8 mouse cellular contexts compared by ENCODE assay signal in the genomic region with DNA sequence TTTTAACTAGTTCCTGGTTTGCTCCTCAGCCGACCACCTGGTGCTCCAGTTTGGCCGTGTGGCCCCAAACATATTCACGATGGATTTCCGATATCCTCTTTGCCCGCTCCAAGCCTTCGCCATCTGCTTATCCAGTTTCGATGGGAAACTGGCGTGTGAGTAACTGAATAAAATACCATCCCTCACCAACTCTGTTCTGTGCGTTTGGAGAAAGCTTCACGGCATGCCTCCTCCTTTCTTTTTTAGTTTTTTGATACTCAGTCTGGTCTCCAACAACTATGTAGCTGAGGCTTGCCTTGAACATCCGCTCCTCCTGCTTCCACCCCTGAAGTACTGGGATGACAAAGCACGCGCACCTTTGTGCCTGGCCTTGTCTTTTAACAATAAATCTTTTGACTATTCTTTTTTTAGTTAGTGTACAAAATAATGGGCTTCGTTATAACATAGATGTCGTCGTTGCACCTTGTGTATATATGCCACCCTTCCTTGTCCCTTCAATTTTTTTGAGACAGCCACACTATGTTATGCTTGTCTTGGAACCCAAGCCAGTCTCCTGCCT. TPM values are rescaled to one million over a fixed set of nuclear protein-coding genes. Genes with fewer than 3 reads are reported as not detected.
DNase-seq lines count a peak whose midpoint lies in the region; ATAC-seq lines count a peak whose summit lies in the region.

No protein-coding gene starts in this region.

- peaks cover 14% of the 10 kb centered on the region for H3K36me3 ChIP-seq in kidney, embryonic 15.5 days
- H3K36me3 ChIP-seq in embryonic facial prominence, embryonic 10.5 days (replicated peaks): peaks cover 22% of the 10 kb centered on the region
- no peaks in the 10 kb centered on the region for H3K36me3 ChIP-seq in hindbrain, embryonic 15.5 days
- H3K36me3 ChIP-seq in midbrain, embryonic 16.5 days (ENCODE audit: control insufficient read depth, insufficient read depth, low read length): no peaks in the 10 kb centered on the region

- H3K4me1 ChIP-seq in kidney, embryonic 15.5 days: peaks cover 54% of the 10 kb centered on the region
- H3K4me1 ChIP-seq in embryonic facial prominence, embryonic 10.5 days: peaks cover 33% of the 10 kb centered on the region
- peaks cover 28% of the 10 kb centered on the region for H3K4me1 ChIP-seq in hindbrain, embryonic 15.5 days (replicated peaks)
- peaks cover 13% of the 10 kb centered on the region for H3K4me1 ChIP-seq in midbrain, embryonic 16.5 days (ENCODE audit: control insufficient read depth, insufficient read depth, low read length)

- peak overlapping the region; percentile 61 for H3K4me2 ChIP-seq in kidney, embryonic 15.5 days
- H3K4me2 ChIP-seq in hindbrain, embryonic 15.5 days: peak overlapping the region; percentile 55
- H3K4me2 ChIP-seq in midbrain, embryonic 16.5 days (ENCODE audit: low read length): peak overlapping the region; percentile 53

- H3K27ac ChIP-seq in kidney, embryonic 15.5 days: peak overlapping the region; percentile 92; the same call in 1 of the 2 replicates
- peak overlapping the region; percentile 92 for H3K27ac ChIP-seq in embryonic facial prominence, embryonic 10.5 days (replicated peaks)
- 0 out of 2 replicates have a peak overlapping the region, but pooled peaks have one; percentile 85 for H3K27ac ChIP-seq in hindbrain, embryonic 15.5 days (replicated peaks)
- H3K27ac ChIP-seq in midbrain, embryonic 16.5 days (ENCODE audit: low read length): no peak overlapping the region

- H3K9ac ChIP-seq in kidney, embryonic 15.5 days: 0 out of 2 replicates have a peak overlapping the region, but pooled peaks have one; percentile 64
- H3K9ac ChIP-seq in hindbrain, embryonic 15.5 days: no peak overlapping the region
- H3K9ac ChIP-seq in midbrain, embryonic 16.5 days (ENCODE audit: low read depth, low read length): peak overlapping the region; percentile 63; the same call in 1 of the 2 replicates

- H3K4me3 ChIP-seq in kidney, embryonic 15.5 days (replicated peaks): peak overlapping the region; percentile 59
- peak overlapping the region; percentile 67 for H3K4me3 ChIP-seq in embryonic facial prominence, embryonic 10.5 days
- peak overlapping the region; percentile 49 for H3K4me3 ChIP-seq in hindbrain, embryonic 15.5 days
- peak overlapping the region; percentile 44 for H3K4me3 ChIP-seq in midbrain, embryonic 16.5 days (ENCODE audit: low read depth, low read length)

- ATAC-seq in kidney, embryonic 15.5 days (replicated peaks; ENCODE audit: low FRiP score): no peak
- ATAC-seq in hindbrain, embryonic 15.5 days (ENCODE audit: low FRiP score, low read depth): no peak
- ATAC-seq in midbrain, embryonic 16.5 days: no peak; the same call in 1 of the 2 replicates
- no peak for ATAC-seq in inflammation-experienced regulatory T-cells, adult 6 months

- 56% methylated on average over 16 of the region's 16 CpGs for WGBS in kidney, embryonic 15.5 days
- 56% methylated on average over 16 of the region's 16 CpGs for WGBS in embryonic facial prominence, embryonic 10.5 days
- WGBS in hindbrain, embryonic 15.5 days: 55% methylated on average over 16 of the region's 16 CpGs
- 57% methylated on average over 16 of the region's 16 CpGs for WGBS in midbrain, embryonic 16.5 days

- no peaks in the 10 kb centered on the region for H3K9me3 ChIP-seq in kidney, embryonic 15.5 days (replicated peaks)
- H3K9me3 ChIP-seq in embryonic facial prominence, embryonic 10.5 days: no peaks in the 10 kb centered on the region
- H3K9me3 ChIP-seq in hindbrain, embryonic 15.5 days: no peaks in the 10 kb centered on the region
- H3K9me3 ChIP-seq in midbrain, embryonic 16.5 days (replicated peaks; ENCODE audit: control insufficient read depth, low read length, poor library complexity, severe bottlenecking): no peaks in the 10 kb centered on the region

- no peaks in the 10 kb centered on the region for H3K27me3 ChIP-seq in kidney, embryonic 15.5 days
- H3K27me3 ChIP-seq in embryonic facial prominence, embryonic 10.5 days (replicated peaks; ENCODE audit: low read depth, poor library complexity, severe bottlenecking): no peaks in the 10 kb centered on the region
- H3K27me3 ChIP-seq in hindbrain, embryonic 15.5 days: no peaks in the 10 kb centered on the region
- no peaks in the 10 kb centered on the region for H3K27me3 ChIP-seq in midbrain, embryonic 16.5 days (ENCODE audit: control insufficient read depth, insufficient read depth, low read depth, low read length)

- no peak for DNase-seq in kidney, postnatal 10 days
- DNase-seq in embryonic facial prominence, embryonic 10.5 days (ENCODE audit: low spot score): no peak
- DNase-seq in cerebellum, adult 8-10 months: no peak
- no peak for DNase-seq in thymus, postnatal 4 days

RNA-seq across cellular contexts. Expression of gene Ppp1r15a, which starts 3.8 kb away (rescaled TPM):
- polyA plus RNA-seq in kidney, embryonic 15.5 days (2015; fragmentation: Nextera tagmentation; extraction: Ambion mirVana): 18.6 and 24.7 TPM in 2 replicates
- 18.6 and 21.6 TPM in 2 replicates for polyA plus RNA-seq in embryonic facial prominence, embryonic 10.5 days (2016; fragmentation: Nextera tagmentation; extraction: Ambion mirVana)
- polyA plus RNA-seq in hindbrain, embryonic 15.5 days (2015; fragmentation: Nextera tagmentation; extraction: Ambion mirVana): 13.8 and 14.4 TPM in 2 replicates
- 10.5 and 13.9 TPM in 2 replicates for polyA plus RNA-seq in midbrain, embryonic 16.5 days (2015; fragmentation: Nextera tagmentation; extraction: Ambion mirVana)
- 10 to 100 TPM; 30.4 to 76.6 (median 56.4) TPM for polyA plus RNA-seq in inflammation-experienced regulatory T-cells, adult 6 months (2017; shearing (Covaris generic))

RNA-seq across cellular contexts. Expression of gene Plekha4, which starts 3.9 kb away (rescaled TPM):
- 4.5 and 5.1 TPM in 2 replicates for polyA plus RNA-seq in kidney, embryonic 15.5 days (2015; fragmentation: Nextera tagmentation; extraction: Ambion mirVana)
- 1.9 and 2.3 TPM in 2 replicates for polyA plus RNA-seq in embryonic facial prominence, embryonic 10.5 days (2016; fragmentation: Nextera tagmentation; extraction: Ambion mirVana)
- 2.5 and 3.3 TPM in 2 replicates for polyA plus RNA-seq in hindbrain, embryonic 15.5 days (2015; fragmentation: Nextera tagmentation; extraction: Ambion mirVana)
- polyA plus RNA-seq in midbrain, embryonic 16.5 days (2015; fragmentation: Nextera tagmentation; extraction: Ambion mirVana): 0.81 and 0.87 TPM in 2 replicates
- polyA plus RNA-seq in inflammation-experienced regulatory T-cells, adult 6 months (2017; shearing (Covaris generic)): under 1 TPM; 0.36 to 0.78 (median 0.53) TPM

RNA-seq across cellular contexts. Expression of gene Nucb1, which starts 12.1 kb away (rescaled TPM):
- polyA plus RNA-seq in kidney, embryonic 15.5 days (2015; fragmentation: Nextera tagmentation; extraction: Ambion mirVana): 221 and 252 TPM in 2 replicates
- polyA plus RNA-seq in embryonic facial prominence, embryonic 10.5 days (2016; fragmentation: Nextera tagmentation; extraction: Ambion mirVana): 115 and 123 TPM in 2 replicates
- 137 TPM in 2 replicates for polyA plus RNA-seq in hindbrain, embryonic 15.5 days (2015; fragmentation: Nextera tagmentation; extraction: Ambion mirVana)
- polyA plus RNA-seq in midbrain, embryonic 16.5 days (2015; fragmentation: Nextera tagmentation; extraction: Ambion mirVana): 107 and 119 TPM in 2 replicates
- polyA plus RNA-seq in inflammation-experienced regulatory T-cells, adult 6 months (2017; shearing (Covaris generic)): 100 to 1,000 TPM; 119 to 153 (median 121) TPM

RNA-seq across cellular contexts. Expression of gene Hsd17b14, which starts 32.4 kb away (rescaled TPM):
- 11.8 and 14.8 TPM in 2 replicates for polyA plus RNA-seq in kidney, embryonic 15.5 days (2015; fragmentation: Nextera tagmentation; extraction: Ambion mirVana)
- polyA plus RNA-seq in embryonic facial prominence, embryonic 10.5 days (2016; fragmentation: Nextera tagmentation; extraction: Ambion mirVana): 0.87 and 0.92 TPM in 2 replicates
- 0.18 and 0.26 TPM in 2 replicates for polyA plus RNA-seq in hindbrain, embryonic 15.5 days (2015; fragmentation: Nextera tagmentation; extraction: Ambion mirVana)
- polyA plus RNA-seq in midbrain, embryonic 16.5 days (2015; fragmentation: Nextera tagmentation; extraction: Ambion mirVana): 0.21 TPM in 1 of 2 replicates, not detected in the other
- under 1 TPM; 0.82 to 0.95 (median 0.91) TPM for polyA plus RNA-seq in inflammation-experienced regulatory T-cells, adult 6 months (2017; shearing (Covaris generic))

RNA-seq across cellular contexts. Expression of gene Dhdh, which starts 33.7 kb away (rescaled TPM):
- 3.3 and 3.5 TPM in 2 replicates for polyA plus RNA-seq in kidney, embryonic 15.5 days (2015; fragmentation: Nextera tagmentation; extraction: Ambion mirVana)
- 5.7 and 7.4 TPM in 2 replicates for polyA plus RNA-seq in embryonic facial prominence, embryonic 10.5 days (2016; fragmentation: Nextera tagmentation; extraction: Ambion mirVana)
- 4.5 and 4.6 TPM in 2 replicates for polyA plus RNA-seq in hindbrain, embryonic 15.5 days (2015; fragmentation: Nextera tagmentation; extraction: Ambion mirVana)
- 4.1 and 4.2 TPM in 2 replicates for polyA plus RNA-seq in midbrain, embryonic 16.5 days (2015; fragmentation: Nextera tagmentation; extraction: Ambion mirVana)
- polyA plus RNA-seq in inflammation-experienced regulatory T-cells, adult 6 months (2017; shearing (Covaris generic)): 1 to 10 TPM; 1.0 to 1.1 (median 1.1) TPM
